Mouse (Mus musculus) retina, embryonic 14.5 days (tissue): Measurements from ENCODE around the gene Slc35b2.

ENCODE experiments used
- DNase-seq: peaks from one replicate; pipeline ENCODE4 v3.0.0-alpha.2; 2015; ENCODE audit warnings: low spot score

Slc35b2 gene

DNA sequence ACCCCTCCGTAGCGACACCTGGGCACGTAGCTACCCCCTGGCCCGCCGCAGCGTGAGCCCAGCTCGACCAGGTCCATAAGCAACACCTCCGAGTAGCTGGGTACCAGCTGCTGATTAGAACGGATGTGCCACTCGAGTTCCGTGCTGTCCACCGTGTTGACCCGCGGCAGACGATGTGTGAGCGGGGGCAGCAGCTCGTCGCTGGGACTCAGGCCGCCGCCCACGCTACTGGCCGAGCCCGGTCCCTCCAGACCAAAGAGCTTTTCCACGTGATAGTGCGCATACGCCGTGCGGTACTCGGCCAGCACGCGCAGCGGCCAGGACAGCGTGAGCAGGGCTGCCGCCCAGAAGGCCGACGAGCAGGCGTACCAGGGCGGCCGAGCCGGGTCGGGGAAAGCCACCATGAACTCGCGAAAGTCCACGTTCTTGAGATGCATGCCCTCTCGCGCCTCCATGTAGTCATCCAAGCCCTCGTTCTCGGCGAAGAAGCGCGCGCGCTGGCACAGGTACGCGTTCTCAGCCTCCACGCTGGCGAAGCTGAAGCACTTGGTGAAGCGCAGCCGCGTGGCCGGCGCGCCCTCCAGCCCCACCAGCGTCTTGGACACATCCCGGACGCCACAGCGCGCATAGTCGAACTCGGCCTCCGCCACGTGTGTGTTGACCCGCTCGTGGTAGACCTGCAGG lies 18.3 kb upstream of the Slc35b2 start:
- DNase-seq: no peak

DNA sequence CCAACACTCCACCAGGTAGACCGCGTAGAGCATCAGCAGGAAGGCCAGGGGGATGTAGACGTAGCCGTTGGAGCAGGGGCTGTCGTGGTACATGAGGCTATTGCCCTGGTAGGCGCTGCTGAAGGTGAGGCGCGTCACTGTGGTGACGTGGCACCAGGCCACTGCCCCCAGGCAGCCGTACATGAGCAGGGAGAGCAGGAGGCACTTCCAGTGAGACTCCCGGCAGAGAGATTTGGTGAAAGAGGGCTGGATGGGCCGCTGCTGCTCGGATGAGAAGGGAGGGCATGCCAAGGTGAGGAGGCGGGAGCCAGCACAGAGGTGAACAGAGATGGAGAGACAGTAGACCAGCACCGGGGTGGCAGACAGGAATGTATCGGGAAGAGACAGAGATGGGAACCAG lies 16.7 kb upstream of the Slc35b2 start:
- no peak for DNase-seq

DNA sequence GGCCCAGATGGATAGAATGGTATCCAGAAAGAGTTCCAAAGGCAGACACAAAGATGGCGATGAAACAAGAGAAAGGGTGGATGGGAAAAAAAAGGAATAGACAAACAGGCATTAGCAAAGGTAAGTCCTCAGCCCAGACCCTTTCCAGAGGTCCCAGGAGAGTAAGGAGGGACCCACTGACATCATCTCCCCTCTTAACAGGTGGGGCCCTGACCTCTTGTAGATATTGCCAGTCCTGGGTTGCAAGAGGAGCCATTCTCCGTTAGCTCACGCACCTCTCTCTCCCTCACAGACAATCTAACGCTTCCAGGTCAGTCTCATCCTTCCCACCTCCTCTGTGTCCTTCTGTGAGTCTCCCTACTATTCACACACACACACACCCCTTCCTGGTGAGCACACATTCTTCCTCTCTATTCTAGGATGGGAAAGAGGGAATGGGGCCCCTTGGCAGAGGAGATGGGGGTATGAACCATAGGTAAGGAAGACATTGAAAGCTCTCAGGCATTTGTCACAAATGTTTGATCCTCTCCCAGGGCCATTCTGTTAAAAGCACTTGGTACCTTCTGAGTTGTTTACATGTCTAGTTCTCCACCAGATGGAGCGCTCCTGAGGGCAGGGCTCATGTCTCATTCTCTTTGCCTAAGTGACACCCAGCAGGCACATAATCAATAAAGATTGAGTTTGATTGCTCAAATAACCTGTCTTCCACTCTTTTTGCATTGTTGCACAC lies 16.0 kb upstream of the Slc35b2 start:
- no peak for DNase-seq

DNA sequence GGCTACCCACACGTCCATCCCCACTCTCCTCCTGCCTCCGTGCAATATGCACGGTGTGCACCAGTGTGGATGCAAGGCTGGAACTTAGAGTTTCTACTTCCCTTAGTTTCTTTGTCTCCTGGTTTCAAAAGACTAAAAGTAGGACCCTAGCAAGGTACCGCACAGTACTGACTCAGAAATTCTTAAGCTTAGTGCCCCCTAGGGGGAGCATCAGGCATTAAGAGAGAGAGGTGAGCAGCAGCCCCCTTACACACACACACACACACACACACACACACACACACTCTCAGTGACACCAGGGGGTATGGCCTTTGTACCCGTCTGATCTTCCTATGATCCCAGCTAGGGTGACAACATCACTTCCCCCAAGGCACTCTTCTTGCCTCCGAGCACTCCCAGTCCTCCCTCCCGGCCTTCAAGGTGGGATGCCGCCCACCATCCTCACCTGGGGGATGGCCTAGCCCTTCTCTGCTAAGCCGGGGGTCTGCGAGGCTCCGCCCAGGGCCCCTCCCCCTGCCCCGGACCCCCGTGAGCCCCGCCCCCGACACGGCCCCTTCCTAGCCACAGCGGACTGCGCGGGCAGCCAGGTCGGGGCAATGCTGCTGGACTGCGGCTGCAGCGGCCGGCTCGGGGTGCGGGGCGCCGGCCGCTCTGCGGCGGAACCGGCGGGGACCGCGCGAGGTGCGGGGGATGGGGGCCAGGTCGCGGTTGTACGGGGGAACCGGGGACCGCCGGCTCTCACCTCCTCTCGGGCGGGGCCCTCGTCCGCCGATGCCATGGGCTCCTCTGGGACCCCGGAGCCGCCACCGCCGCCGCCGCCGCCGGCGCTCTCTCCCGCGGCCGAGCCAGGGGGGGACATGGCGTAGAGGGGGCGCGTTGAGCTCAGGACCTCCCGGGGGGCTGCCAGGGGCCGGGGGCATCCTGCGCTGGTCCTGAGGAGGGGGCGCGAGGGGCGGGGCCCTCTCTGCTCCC lies 14.8 kb upstream of the Slc35b2 start:
- peak; percentile 77 for DNase-seq

DNA sequence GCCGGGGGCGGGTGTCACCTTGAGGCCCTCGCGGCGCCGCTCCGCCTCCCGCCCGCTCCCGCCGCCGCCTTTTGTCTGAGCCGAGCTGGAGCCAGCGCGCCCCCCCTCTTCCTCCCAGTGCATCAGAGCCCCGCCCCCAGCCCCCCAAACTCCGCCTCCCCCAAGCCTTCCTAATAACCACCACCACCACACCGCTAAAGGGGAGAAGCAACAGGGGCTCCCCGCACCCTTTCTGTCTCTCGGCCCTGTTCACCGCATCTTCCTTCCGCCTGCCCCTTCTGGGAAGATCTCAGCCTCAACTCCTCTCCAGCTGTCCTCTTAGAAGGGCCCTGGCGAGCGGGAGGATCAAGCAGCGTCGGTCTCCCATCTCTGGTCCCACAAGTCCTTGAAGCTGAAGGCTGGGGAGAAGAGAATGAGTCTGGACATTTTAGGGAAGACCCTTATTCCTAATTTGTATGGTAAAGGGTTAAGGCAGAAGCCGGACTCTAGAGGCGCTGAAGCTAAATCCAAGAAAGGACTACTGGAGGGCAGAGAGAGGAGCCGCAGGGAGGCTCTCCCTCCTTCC lies 14.0 kb upstream of the Slc35b2 start, which contains the start of gene Tmem151b:
Tmem151b (minus strand) TSS at position 61 of the 565 bp plus-strand sequence.
- DNase-seq: peak; percentile 72

GRCm38 (mm10) chr17:45550253-45550652 lies 13.4 kb upstream of the Slc35b2 start:
- DNase-seq: no peak

- no peak for DNase-seq
These were observed 12.4 kb upstream of the Slc35b2 start for GRCm38 (mm10) chr17:45551249-45551796.

DNA sequence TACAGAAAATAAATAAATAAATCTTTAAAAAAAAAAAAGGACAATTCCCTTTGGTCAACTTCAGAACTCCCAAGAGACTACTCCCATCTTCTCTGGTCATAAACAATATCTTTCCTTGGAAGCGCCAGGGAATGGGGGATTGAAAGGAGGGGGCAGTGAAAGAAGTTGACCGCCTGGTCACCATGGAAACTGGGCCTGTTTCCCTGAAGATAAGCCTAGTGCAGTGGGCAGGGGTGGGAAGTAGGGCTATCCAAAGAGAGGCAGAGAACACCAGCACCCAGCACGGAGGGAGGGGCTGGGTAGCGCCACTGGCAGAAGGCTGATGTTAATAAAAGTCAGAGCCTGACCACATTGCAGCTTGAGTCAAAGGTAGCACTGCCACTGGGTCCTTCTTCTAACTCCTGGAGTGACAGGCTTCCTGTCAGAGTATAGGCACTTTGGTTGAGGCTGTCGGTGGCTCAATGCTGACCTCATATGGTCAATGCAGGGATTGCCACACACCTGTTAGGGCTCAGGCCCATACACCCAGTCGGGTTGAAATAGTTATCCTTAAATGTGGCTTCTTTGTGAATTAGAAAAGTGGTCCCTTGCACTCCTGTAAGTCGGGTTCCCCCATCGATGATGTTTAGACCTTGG lies 11.7 kb upstream of the Slc35b2 start:
- DNase-seq: peak; percentile 91

DNA sequence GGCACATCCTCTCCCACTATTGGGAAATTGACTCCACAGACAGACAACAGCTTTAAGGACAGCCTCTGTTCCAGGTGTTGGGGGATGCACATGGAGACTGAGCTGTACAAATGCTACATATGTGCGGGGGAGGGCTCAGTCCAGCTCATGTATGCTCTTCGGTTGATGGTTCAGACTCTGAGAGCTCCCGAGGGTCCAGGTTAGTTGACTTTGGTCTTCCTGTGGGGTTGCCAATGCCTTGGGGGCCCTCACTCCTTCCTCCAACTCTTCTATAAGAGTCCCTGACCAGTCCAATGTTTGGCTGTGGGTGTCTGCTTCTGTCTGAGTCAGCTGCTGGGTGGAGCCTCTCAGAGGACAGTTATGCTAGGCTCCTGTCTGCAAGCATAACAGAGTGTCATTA lies 10.6 kb upstream of the Slc35b2 start:
- no peak for DNase-seq

DNA sequence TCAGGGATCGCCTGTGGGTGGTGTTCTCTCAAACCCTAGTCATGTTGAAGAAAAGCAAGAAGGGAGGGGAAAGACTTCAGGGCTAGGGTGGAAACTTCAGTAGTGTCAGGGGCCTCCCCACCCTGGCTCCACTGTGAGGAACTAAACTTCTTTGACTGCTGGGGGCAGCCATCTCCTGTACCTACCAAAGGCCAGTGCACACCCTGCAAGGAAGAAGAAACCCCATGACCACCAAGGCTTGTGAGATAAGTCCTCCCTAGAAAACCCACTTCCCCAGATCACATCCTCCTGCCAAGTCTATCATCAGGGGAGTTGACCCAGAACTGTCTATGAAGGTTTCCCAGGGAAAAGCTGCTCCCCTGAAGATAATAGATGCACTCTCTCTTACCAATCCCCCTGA lies 9.3 kb upstream of the Slc35b2 start:
- DNase-seq: no peak

GRCm38 (mm10) chr17:45555452-45556106 lies 8.1 kb upstream of the Slc35b2 start, which contains the start of gene Nfkbie:
Nfkbie (plus strand) TSS chr17:45555703.
- DNase-seq: peak; percentile 95

GRCm38 (mm10) chr17:45556107-45556489 lies 7.6 kb upstream of the Slc35b2 start:
- no peak for DNase-seq

- no peak for DNase-seq
These were observed 7.0 kb upstream of the Slc35b2 start for GRCm38 (mm10) chr17:45556514-45557245.

- DNase-seq: no peak
These were observed 6.3 kb upstream of the Slc35b2 start for GRCm38 (mm10) chr17:45557246-45557824.

DNA sequence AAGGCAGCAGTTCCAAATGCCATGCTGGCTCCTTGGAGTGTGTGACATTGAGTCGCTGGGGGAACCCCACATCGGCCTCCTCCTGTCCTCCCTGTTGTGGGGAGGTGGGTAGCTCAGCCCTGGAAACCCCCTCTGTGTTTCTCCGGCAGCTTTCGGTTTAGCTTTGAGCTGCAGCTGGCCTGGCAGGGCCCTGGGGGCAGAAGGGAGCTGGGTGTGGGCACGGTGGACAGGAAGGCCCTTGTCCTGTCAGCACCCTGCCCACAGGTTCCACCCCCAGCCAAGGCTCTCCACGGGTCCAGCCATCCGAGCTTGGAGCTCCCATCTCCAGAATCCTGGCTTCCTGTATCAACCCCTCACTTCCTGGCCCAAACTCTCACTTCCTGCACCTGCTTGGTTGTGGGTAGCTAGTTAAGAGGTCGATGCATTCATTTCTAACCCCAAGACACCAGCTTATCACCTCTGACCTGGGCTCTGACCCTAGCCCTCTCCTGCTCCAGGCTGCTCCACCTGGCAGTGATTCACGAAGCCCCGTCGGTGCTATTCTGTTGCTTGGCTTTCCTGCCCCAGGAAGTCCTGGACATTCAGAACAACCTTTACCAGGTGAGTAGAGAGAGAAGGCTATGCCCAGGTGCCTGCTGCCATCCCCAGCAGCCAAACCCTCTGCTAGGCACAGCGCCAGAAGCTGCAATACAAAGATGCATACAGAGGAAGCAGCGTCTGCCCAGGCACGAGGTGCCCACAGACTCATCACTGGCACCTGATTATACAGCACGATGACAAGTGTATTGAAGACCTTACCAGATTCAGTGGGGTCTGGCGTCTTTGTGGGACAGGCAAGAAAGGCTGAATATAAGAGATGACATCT lies 5.4 kb upstream of the Slc35b2 start:
- no peak for DNase-seq

- no peak for DNase-seq
These were observed 3.7 kb upstream of the Slc35b2 start for GRCm38 (mm10) chr17:45559732-45560525.

GRCm38 (mm10) chr17:45563216-45563615 lies 458 bp upstream of the Slc35b2 start:
- no peak for DNase-seq
